In the genomic region with DNA sequence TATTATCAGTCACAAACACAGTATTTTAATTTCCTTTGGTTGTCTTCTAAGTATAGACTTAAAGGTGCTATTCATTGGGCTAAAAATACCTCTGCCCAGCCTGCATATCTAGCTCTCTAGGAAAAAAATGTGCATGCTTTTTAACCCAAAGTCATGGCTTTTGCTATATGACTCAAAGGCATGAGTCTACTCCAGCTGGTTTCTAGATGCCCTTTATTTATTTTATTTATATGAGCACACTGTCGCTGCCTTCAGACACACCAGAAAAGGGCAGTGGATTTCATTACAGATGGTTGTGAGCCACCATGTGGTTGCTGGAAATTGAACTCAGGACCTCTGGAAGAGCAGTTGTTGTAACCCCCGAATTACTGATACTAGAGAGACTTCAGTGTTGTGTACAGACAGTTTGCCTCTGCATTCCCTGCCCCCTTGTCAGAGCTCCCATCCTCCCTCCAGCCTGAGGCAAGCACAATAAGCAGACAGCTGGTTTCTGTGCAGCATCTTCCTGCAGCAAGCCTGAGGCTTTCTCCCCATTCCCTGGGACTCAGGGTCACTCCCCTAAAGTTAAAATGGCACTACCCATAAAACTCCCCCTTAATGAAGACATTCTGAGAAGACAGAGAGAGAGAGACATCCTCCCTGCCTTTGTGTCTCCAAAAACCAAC, we compare ENCODE assay signal across 29 mouse cellular contexts.
DNase-seq lines count a peak whose midpoint lies in the region; TF ChIP-seq lines count a peak whose summit lies in the region.
"Had no signal": no experiment of that assay in that cellular context is flagged by ENCODE, and none has a peak within 500 bp of the region (broad histone marks: within the 10 kb centered on the region; RNA-seq: fewer than 3 reads in every experiment).

No protein-coding gene starts in this region.

- intact Hi-C loops in heart, postnatal 25 days (cut with DNase I) = no loop called here
- intact Hi-C loops in left cerebral cortex, postnatal 36 days (cut with DNase I) = no loop called here

- DNase-seq in heart, adult 11 months = peak; percentile 23
- DNase-seq in heart, postnatal 25 days (ENCODE audit: low spot score) = no peak
- peak; percentile 62 for DNase-seq in 3T3-L1 (ENCODE audit: low read depth, low spot score)
- DNase-seq in Muller cell, postnatal 12 days (ENCODE audit: inconsistent ontology term) = peak; percentile 2
- no peak for DNase-seq in left cerebral cortex, postnatal 36 days (ENCODE audit: low spot score in 2 of 2)
- DNase-seq in adrenal gland, adult 2 months = no peak
- DNase-seq: adrenal gland, postnatal 14 days; B cell, adult 2 months; cerebellum, adult 18-20 months; cerebellum, postnatal 10 days; gastrocnemius, adult 2 months; gastrocnemius, postnatal 36 days; heart, postnatal 10 days; kidney, adult 18-20 months; layer of hippocampus, postnatal 36 days; liver; lung, adult 2 months; lung, postnatal 10 days; spleen, adult 18-20 months; thymus, adult 18-20 months; thymus, postnatal 25 days had no signal

- peak overlapping the region; percentile 21 for H3K4me2 ChIP-seq in myocyte (ENCODE audit: low read depth)
- H3K4me2 ChIP-seq: embryonic facial prominence, embryonic 12.5 days; heart, embryonic 13.5 days; hindbrain, embryonic 15.5 days; midbrain, embryonic 15.5 days; neural tube, embryonic 12.5 days had no signal

- H3K4me3 ChIP-seq in myocyte = no peak overlapping the region
- H3K4me3 ChIP-seq: embryonic facial prominence, embryonic 12.5 days; gastrocnemius, adult 2 months; heart, embryonic 13.5 days; hindbrain, embryonic 10.5 days; hindbrain, embryonic 15.5 days; midbrain, embryonic 15.5 days; neural tube, embryonic 12.5 days had no signal

- no peaks in the 10 kb centered on the region for H3K27me3 ChIP-seq in myocyte (ENCODE audit: control insufficient read depth, insufficient read depth, insufficient read length)
- H3K27me3 ChIP-seq: embryonic facial prominence, embryonic 12.5 days; heart, embryonic 13.5 days; hindbrain, embryonic 15.5 days; midbrain, embryonic 15.5 days; neural tube, embryonic 12.5 days; Patski had no signal

- TF ChIP-seq POLR2A in myocyte (IDR thresholded peaks at IDR 0.05; ENCODE audit: insufficient read length, low read depth) = no peak

- H3K36me3 ChIP-seq in myocyte (ENCODE audit: control insufficient read depth, insufficient read depth) = no peaks in the 10 kb centered on the region
- H3K36me3 ChIP-seq: embryonic facial prominence, embryonic 12.5 days; heart, embryonic 13.5 days; hindbrain, embryonic 10.5 days; hindbrain, embryonic 15.5 days; midbrain, embryonic 15.5 days; neural tube, embryonic 12.5 days had no signal

- no peak overlapping the region for H3ac ChIP-seq in myocyte (ENCODE audit: control insufficient read depth, insufficient read length)

- no peaks in the 10 kb centered on the region for H3K79me2 ChIP-seq in myocyte (ENCODE audit: control insufficient read depth, insufficient read depth)

TF ChIP-seq in myocyte, 11 proteins besides CTCF, POLR2A, EP300 and RAD21:
- TF ChIP-seq REST (IDR thresholded peaks at IDR 0.05; ENCODE audit: insufficient read depth, insufficient read length) (no peak), TCF12 (IDR thresholded peaks at IDR 0.05; ENCODE audit: insufficient read depth, poor library complexity, severe bottlenecking) (no peak), MYOG (IDR thresholded peaks at IDR 0.05; ENCODE audit: control insufficient read depth in 1 of 3, insufficient read depth in 1 of 3, insufficient read length in 2 of 3, low read depth in 2 of 3) (no peak), TCF3 (IDR thresholded peaks at IDR 0.05; ENCODE audit: insufficient read length, low read depth) (no peak), MAX (IDR thresholded peaks at IDR 0.05; ENCODE audit: low read depth) (no peak), USF1 (IDR thresholded peaks at IDR 0.05; ENCODE audit: low read depth) (no peak), SRF (IDR thresholded peaks at IDR 0.05; ENCODE audit: control insufficient read depth, insufficient read length, low read depth) (no peak), CEBPB (IDR thresholded peaks at IDR 0.05; ENCODE audit: insufficient read depth, poor library complexity, severe bottlenecking) (no peak), MYOD1 (IDR thresholded peaks at IDR 0.05; ENCODE audit: control insufficient read depth in 1 of 3, insufficient read length in 2 of 3, low read depth in 2 of 3) (no peak), E2F4 (IDR thresholded peaks at IDR 0.05; ENCODE audit: insufficient read depth) (no peak), POLR2AphosphoS2 (IDR thresholded peaks at IDR 0.05; ENCODE audit: insufficient read length, low read depth) (no peak)

Comparison
In these comparisons a context has a peak if more than half of its experiments do, and no peak if none do; other contexts are left out.
1. DNase-seq: peak in heart, adult 11 months (single experiment), 3T3-L1 (single experiment) and Muller cell, postnatal 12 days (single experiment); none in heart, postnatal 25 days (single experiment), left cerebral cortex, postnatal 36 days (0 of 2) and adrenal gland, adult 2 months (single experiment).